Mouse (Mus musculus): ENCODE measurements at regions not wholly inside any gene's neighbourhood (a gene's known extent, or its start where the extent isn't known, plus 50 kb on each side); places are given as distances from the start of the nearest gene placed in this dataset.

DNA sequence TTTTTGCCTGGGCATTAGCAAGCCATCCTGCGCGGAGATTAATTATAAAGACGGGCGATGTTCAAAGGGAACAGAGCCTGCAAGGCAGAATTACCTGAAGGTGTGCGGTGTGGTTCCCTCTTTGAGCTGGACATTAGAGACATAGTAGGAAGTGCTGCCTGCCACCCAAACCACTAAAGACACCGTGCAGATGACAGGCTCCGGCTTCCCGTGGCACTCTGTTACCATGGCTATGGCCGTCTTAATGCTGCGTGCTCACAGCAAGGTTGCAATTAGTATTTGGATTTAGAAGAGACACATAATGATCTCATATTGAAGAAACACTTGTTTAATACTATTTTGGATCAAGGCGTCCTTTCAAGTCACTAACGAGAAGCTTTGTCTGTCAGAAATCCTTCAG, 95.0 kb upstream of the Sox5 start:
- ATAC-seq = no peak

DNA sequence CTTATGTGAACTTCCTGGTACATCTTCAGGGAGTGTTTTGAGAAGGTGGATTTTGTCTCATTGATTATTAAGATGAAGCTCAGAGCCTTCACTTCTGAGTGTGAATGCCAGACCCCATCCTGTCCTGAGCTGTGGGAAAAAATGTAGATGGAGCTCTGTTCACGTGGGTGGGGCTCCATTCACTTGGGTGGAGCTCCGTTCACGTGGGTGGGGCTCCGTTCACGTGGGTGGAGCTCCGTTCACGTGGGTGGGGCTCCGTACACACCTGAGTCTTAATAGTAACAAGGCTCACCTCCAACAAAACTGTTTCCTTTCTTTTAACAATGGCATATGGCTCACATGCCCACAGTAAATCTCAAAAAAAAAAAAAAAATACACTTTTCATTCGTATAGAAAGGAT, 94.1 kb upstream of the Sox5 start:
- no peak for ATAC-seq

DNA sequence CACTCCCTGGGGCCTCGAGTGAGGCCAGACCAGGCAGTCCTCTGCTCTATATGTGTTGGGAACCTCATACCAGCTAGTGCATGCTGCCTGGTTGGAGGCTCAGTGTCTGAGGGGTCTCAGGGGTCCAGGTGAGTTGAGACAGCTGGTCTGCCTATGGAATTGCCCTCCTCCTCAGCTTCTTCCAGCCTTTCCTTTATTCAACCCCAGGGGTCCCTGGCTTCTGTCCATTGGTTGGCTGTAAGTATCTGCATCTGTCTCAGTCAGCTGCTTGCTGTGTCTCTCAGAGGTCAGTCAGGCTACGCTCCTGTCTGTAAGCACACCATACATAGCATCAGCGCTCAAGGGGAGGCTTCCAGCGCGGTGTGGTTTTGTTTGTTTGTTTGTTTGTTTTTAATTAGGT, 92.5 kb upstream of the Sox5 start:
- no peak for ATAC-seq

DNA sequence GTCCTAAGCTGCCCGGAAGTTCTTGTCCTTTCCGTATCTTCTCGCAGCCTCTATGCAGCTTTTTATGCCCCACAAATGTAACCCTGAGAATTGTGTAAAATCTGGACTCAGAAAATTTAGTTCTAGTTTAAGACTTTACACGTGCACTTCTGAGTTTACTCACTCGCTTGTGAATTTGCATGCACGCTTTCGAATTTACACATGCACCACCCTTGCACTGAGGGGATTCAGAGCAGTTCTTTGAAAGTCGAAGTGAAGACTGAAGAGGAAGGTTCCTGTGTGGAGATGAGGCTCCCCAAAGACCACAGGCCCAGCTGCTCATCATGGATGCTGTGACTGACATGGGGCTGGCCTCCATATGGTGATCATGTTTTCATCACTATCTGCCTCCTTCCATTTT, 89.2 kb upstream of the Sox5 start:
- ATAC-seq = no peak

DNA sequence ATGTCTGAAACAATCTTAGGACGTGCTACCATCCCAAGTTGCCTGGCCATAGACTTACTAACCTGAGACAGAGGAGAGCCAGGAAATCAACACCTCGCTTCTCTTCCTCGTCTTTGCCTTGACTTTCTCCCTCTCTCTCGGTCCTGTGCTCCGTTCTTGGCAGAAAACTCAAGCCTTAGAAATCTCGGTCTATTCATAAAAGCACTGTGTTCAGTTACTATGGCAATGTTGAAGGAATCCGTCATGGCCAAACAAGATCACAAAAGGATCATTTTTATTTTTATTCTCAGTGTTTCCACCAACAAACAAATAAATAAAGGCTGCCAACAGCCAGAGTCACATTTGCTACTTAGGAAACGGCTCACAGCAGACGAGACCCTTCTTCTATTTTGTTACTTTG, 85.6 kb upstream of the Sox5 start:
- no peak for ATAC-seq

DNA sequence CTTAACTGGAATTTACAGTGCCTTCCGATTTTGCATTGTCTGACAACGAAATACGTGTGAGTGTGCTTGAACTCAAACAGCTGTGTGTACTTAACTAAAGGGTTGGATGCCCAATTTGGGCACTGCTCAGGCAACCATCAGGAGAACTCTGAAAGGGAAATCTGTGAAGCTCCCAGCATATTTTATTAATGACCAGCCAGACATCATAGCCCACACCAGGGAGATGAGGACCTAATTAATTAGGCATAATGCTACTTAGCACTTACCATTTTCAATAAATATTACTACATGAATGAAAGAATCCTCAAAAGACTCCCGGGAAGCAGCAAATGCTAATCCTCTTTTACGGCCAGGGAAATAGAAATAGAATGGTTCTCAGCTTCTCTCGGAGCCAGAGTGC, 82.2 kb upstream of the Sox5 start:
- no peak for ATAC-seq

DNA sequence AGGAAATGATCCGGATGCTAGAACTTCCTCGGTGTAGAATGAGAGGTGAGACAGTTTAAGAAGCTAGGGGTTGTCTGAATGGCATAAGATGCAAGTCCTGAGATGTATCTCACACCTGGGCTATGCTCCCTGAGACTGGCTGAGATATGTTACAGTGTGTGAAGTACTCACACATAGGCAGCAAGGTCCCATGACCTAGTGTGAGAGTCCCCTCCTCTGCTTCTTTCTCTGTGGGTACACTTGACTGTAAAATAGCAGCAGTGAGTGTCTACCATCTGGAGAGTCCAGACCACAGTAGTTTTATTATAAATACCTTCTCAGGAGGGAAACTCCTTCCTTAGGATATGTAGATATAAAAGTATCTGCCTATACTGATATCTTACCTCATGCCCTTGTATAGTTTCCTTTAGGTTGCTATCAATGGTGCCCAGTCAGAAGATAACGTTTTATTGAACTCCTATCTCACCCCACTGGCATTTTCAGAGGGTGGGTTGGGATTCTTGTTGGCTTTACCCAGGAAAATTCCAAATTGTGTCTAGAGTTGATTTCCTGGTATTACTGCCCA, 81.7 kb upstream of the Sox5 start:
- no peak for ATAC-seq

DNA sequence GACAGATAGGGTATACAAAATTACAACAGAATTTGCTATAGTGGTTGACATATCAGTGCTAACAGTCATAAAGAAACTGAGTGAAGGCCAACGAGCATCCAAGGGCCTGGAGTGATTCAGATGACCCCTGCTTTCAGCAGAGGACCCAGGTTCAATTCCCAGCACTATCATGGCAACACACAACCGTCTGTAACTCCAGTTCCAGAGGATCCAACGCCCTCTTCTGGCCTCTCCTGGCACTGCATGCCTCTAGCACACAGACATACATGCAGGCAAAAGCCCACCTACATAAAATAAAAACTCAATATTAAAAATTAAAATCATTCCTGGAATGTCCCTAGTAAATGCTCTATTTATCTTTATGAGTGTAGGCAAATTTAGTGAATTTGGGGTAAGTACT, 59.7 kb upstream of the Sox5 start:
- ATAC-seq = no peak

DNA sequence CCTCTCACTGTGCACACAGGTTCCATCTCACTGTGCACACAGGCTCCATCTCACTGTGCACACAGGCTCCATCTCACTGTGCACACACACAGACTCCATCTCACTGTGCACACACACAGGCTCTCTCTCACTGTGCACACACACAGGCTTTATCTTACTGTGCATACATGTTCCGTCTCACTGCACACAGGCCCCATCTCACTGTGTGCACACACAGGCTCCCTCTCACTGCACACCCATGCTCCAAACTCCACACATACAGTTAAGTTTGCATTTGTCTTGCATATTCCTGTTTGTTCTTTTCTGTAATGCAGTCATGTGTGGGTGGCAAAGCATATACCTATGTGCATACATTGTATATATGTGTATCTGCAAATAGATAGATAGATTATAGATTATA, 57.6 kb upstream of the Sox5 start:
- ATAC-seq = no peak

DNA sequence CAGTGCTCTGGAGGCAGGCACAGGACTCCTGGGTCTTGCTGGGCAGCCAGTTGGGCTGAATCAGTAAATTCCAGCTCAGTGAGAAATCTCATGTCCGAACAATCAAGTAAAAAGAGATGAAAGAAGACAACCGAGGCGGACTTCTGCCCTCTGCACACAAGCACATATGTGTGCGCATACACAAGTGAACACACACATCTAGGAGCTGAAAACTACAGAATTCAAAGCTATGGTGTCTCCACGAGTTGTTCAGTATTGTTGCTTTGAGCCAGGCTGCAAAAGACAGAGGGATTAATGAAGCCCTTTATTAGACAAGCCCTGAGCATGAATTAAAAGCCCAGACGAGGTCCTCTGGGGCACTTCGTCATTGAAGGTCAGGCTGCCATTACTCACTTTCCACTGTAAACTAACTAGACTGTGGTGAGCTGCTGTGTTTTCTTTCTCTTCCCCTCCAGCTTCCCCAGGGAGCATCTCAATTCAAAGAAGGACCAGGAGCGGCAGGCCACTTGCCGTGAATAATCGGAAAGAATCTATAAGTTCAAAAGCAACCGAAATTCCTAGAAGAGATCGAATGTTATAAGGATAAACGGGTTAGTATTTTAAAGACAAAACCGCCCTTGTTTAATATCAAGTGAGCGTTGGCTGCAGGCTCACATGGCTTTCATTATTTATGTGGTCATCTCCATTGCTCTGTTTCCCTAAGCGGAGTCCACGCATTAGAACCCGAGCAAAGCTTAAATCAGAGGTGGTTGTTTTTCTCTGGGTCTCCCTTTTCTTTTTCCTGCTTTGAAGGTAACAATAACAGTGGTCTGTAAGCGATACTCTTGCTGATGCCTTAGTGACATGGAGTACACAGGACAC, 52.8 kb upstream of the Sox5 start:
- no peak for ATAC-seq
